ENCODE assay signal across 8 mouse cellular contexts in the genomic region with DNA sequence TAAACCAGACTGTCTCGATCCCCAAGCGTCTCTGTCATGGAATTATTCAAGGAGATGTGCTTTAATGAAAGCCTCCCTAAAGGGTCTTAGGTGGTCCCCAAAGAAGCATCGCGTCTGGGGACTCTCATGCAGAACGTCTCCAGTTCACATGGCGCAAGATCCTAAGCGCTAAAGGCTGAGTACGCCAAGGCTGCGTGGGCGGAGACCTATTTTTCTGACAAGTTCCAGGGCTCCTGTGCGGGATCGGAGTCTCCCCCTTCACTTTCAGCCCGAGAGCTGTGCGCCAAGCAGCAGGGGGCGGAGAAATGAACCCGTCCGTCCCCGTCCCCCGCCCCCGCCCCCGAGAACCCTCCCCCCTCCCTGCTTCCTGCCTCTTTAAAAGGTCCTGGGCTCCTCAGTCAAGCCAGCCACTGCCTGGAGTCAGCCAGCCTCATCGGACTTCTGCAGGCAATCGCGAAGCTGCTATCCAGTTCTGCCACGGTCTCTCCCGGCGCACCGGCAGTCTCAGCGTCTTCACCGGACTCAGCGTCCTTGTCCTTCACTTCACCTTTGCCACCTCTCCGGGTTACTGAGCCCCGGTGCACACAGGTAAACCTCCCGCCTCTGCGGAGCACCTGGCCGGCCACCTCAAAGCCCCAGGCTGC. TPM values are rescaled to one million over a fixed set of nuclear protein-coding genes. Genes with fewer than 3 reads are reported as not detected.
DNase-seq lines count a peak whose midpoint lies in the region; ATAC-seq and TF ChIP-seq lines count a peak whose summit lies in the region.

A gene (plus strand): TSS at position 389 of the 644 bp plus-strand sequence.

- H3K27me3 ChIP-seq in forebrain, embryonic 11.5 days (ENCODE audit: control insufficient read depth, insufficient read depth, low read length), result no peaks in the 10 kb centered on the region; the same call in 1 of the 2 replicates
- no peaks in the 10 kb centered on the region for H3K27me3 ChIP-seq in heart, embryonic 15.5 days
- peaks cover 20% of the 10 kb centered on the region for H3K27me3 ChIP-seq in liver, embryonic 13.5 days
- H3K27me3 ChIP-seq in testis, adult 2 months (ENCODE audit: control insufficient read depth, insufficient read depth, low read length), result no peaks in the 10 kb centered on the region

- H3K4me1 ChIP-seq in bone marrow macrophage, adult 2 months (ENCODE audit: control insufficient read depth, insufficient read depth, low read length), result no peaks in the 10 kb centered on the region
- H3K4me1 ChIP-seq in forebrain, embryonic 11.5 days (replicated peaks; ENCODE audit: control insufficient read depth, insufficient read depth, low read length), result peaks cover 8% of the 10 kb centered on the region; the same call in 1 of the 2 replicates
- H3K4me1 ChIP-seq in heart, embryonic 15.5 days (replicated peaks), result peaks cover 26% of the 10 kb centered on the region
- no peaks in the 10 kb centered on the region for H3K4me1 ChIP-seq in liver, embryonic 13.5 days (replicated peaks)
- H3K4me1 ChIP-seq in testis, adult 2 months (ENCODE audit: control insufficient read depth, insufficient read depth, low read length), result peaks cover 10% of the 10 kb centered on the region

- no peaks in the 10 kb centered on the region for H3K9me3 ChIP-seq in forebrain, embryonic 11.5 days (ENCODE audit: control insufficient read depth, low read length)
- no peaks in the 10 kb centered on the region for H3K9me3 ChIP-seq in heart, embryonic 15.5 days (replicated peaks)
- no peaks in the 10 kb centered on the region for H3K9me3 ChIP-seq in liver, embryonic 13.5 days (replicated peaks)

- peak; percentile 74 for ATAC-seq in forebrain, embryonic 11.5 days (replicated peaks; ENCODE audit: low FRiP score)
- peak; percentile 67 for ATAC-seq in heart, embryonic 15.5 days (replicated peaks; ENCODE audit: insufficient number of reproducible peaks, insufficient read depth, low FRiP score, low read depth)
- ATAC-seq in liver, embryonic 13.5 days (ENCODE audit: low read depth), result peak; percentile 64

- under 1% methylated on average over 36 of the region's 36 CpGs for WGBS in forebrain, embryonic 11.5 days
- WGBS in heart, embryonic 15.5 days, result under 1% methylated on average over 36 of the region's 36 CpGs
- WGBS in liver, embryonic 13.5 days (ENCODE audit: insufficient replicate concordance), result under 1% methylated on average over 35 of the region's 36 CpGs

- peak; percentile 98 for DNase-seq in 3T3-L1 (ENCODE audit: low read depth, low spot score)
- peak; percentile 79 for DNase-seq in forebrain, embryonic 11.5 days (ENCODE audit: low spot score)
- peak; percentile 88 for DNase-seq in kidney, postnatal 14 days
- DNase-seq in liver, embryonic 13.5 days, result no peak
- DNase-seq in naive thymus-derived CD4-positive, alpha-beta T cell, adult 2 months (ENCODE audit: low read depth), result peak; percentile 47

- H3K27ac ChIP-seq in bone marrow macrophage, adult 2 months (ENCODE audit: insufficient read depth, low read depth, low read length), result peak within 1 kb of the TSS; percentile 19; the same call in 1 of the 2 replicates
- H3K27ac ChIP-seq in forebrain, embryonic 11.5 days (ENCODE audit: low read depth, low read length), result peak within 1 kb of the TSS; percentile 27; the same call in 1 of the 2 replicates
- peak within 1 kb of the TSS; percentile 74 for H3K27ac ChIP-seq in heart, embryonic 15.5 days
- no peak within 1 kb of the TSS for H3K27ac ChIP-seq in liver, embryonic 13.5 days
- peak within 1 kb of the TSS; percentile 68; the same call in 1 of the 2 replicates for H3K27ac ChIP-seq in testis, adult 2 months (ENCODE audit: control insufficient read depth, insufficient read depth, low read depth, low read length)

- no peak for TF ChIP-seq POLR2A in bone marrow macrophage, adult 2 months (IDR thresholded peaks at IDR 0.05; ENCODE audit: borderline replicate concordance, low read depth, low read length)
- TF ChIP-seq POLR2A in testis, adult 2 months (IDR thresholded peaks at IDR 0.05; ENCODE audit: control insufficient read depth, low read depth, low read length), result peak; percentile 47; the same call in 1 of the 2 replicates

- 0 out of 2 replicates have a peak, but pooled peaks have one; percentile 4 for TF ChIP-seq CTCF in bone marrow macrophage, adult 2 months (IDR thresholded peaks at IDR 0.05; ENCODE audit: low read depth, low read length)
- TF ChIP-seq CTCF in testis, adult 2 months (IDR thresholded peaks at IDR 0.05; ENCODE audit: control insufficient read depth, insufficient read depth, insufficient replicate concordance, low read depth, low read length), result no peak

- H3K4me2 ChIP-seq in forebrain, embryonic 11.5 days (ENCODE audit: low read depth, low read length, severe bottlenecking), result peak within 1 kb of the TSS; percentile 95
- peak within 1 kb of the TSS; percentile 95 for H3K4me2 ChIP-seq in heart, embryonic 15.5 days
- H3K4me2 ChIP-seq in liver, embryonic 13.5 days, result peak within 1 kb of the TSS; percentile 70

- peak within 1 kb of the TSS; percentile 76 for H3K4me3 ChIP-seq in bone marrow macrophage, adult 2 months (ENCODE audit: insufficient read depth, low read length)
- H3K4me3 ChIP-seq in forebrain, embryonic 11.5 days (ENCODE audit: low read depth, low read length), result peak within 1 kb of the TSS; percentile 48
- peak within 1 kb of the TSS; percentile 64 for H3K4me3 ChIP-seq in heart, embryonic 15.5 days
- peak within 1 kb of the TSS; percentile 46 for H3K4me3 ChIP-seq in liver, embryonic 13.5 days (replicated peaks)
- H3K4me3 ChIP-seq in testis, adult 2 months (ENCODE audit: control insufficient read depth, low read depth, low read length), result peak within 1 kb of the TSS; percentile 76

- no peaks in the 10 kb centered on the region for H3K36me3 ChIP-seq in forebrain, embryonic 11.5 days (ENCODE audit: control insufficient read depth, insufficient read depth, low read length)
- no peaks in the 10 kb centered on the region for H3K36me3 ChIP-seq in heart, embryonic 15.5 days
- no peaks in the 10 kb centered on the region for H3K36me3 ChIP-seq in liver, embryonic 13.5 days
- H3K36me3 ChIP-seq in testis, adult 2 months (ENCODE audit: control insufficient read depth, insufficient read depth, low read length), result no peaks in the 10 kb centered on the region

- H3K9ac ChIP-seq in forebrain, embryonic 11.5 days (ENCODE audit: low read length), result peak within 1 kb of the TSS; percentile 66
- peak within 1 kb of the TSS; percentile 57 for H3K9ac ChIP-seq in heart, embryonic 15.5 days
- H3K9ac ChIP-seq in liver, embryonic 13.5 days, result peak within 1 kb of the TSS; percentile 49; the same call in 1 of the 2 replicates

RNA-seq across cellular contexts. Expression of the gene that starts here (rescaled TPM):
- 116 and 121 TPM in 2 replicates for polyA plus RNA-seq in bone marrow macrophage, adult 2 months (2012; ENCODE audit: insufficient read depth, insufficient read length, missing spikeins)
- polyA plus RNA-seq in forebrain, embryonic 11.5 days (2014; fragmentation: Nextera tagmentation; extraction: Ambion mirVana), result 61.2 and 63.4 TPM in 2 replicates
- 32.2 and 37.7 TPM in 2 replicates for polyA plus RNA-seq in heart, embryonic 15.5 days (2015; fragmentation: Nextera tagmentation; extraction: Ambion mirVana)
- polyA plus RNA-seq in liver, embryonic 13.5 days (2015; fragmentation: Nextera tagmentation; extraction: Ambion mirVana), result 30.1 and 41.9 TPM in 2 replicates
- polyA plus RNA-seq in testis, adult 2 months (2012; rRNA removed), result 1.00 and 1.1 TPM in 2 replicates

Comparison
In these comparisons a context has a peak if more than half of its experiments do, and no peak if none do; other contexts are left out.
1. RNA of the gene that starts here (polyA plus RNA-seq): 116 to 121 TPM in bone marrow macrophage, adult 2 months, 61.2 to 63.4 TPM in forebrain, embryonic 11.5 days, 32.2 to 37.7 TPM in heart, embryonic 15.5 days and 30.1 to 41.9 TPM in liver, embryonic 13.5 days; 1.00 to 1.1 TPM in testis, adult 2 months; every median in the first group is over 10 times any median in the second.
2. Peak in every context shown above with its lines, with median percentiles within 50 percentile points of each other: H3K4me3 ChIP-seq, ATAC-seq, H3K4me2 ChIP-seq and H3K9ac ChIP-seq.